10 mouse cellular contexts compared by ENCODE assay signal in the genomic region with DNA sequence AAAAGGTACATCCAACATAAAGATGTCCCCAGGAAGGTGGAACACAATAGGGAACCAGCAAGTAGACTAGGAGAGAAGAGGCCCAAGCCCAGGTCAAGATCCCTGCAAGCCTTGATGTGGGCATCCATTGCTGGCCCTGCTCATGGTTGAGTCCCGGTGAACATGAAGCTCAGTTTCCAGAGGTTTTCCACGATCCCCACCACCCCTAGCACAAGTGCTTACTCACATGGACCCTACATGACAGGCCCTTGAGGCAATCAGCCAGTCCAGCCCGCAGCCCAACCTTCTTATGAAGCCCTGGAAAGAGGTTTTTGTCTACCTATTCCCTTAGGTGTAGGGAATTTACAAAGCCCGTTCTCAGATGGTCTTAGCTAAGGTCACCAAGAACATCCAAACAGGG. TPM values are rescaled to one million over a fixed set of nuclear protein-coding genes. Genes with fewer than 3 reads are reported as not detected.
A peak's percentile ranks its signal among the peaks of the same experiment; 100 is the strongest.
DNase-seq lines count a peak whose midpoint lies in the region; ATAC-seq and TF ChIP-seq lines count a peak whose summit lies in the region.
"Had no signal": no experiment of that assay in that cellular context is flagged by ENCODE, and none has a peak within 500 bp of the region (broad histone marks: within the 10 kb centered on the region; RNA-seq: fewer than 3 reads in every experiment).

No protein-coding gene starts in this region.

- no peak for ATAC-seq in intestine, embryonic 14.5 days (replicated peaks; ENCODE audit: low FRiP score, low TSS enrichment, low read depth)
- no peak for ATAC-seq in intestine, postnatal 0 days
- ATAC-seq in forebrain, embryonic 11.5 days (replicated peaks; ENCODE audit: low FRiP score), result no peak
- ATAC-seq in hindbrain, embryonic 15.5 days (ENCODE audit: low FRiP score, low read depth), result no peak
- no peak for ATAC-seq in neural tube, embryonic 12.5 days (ENCODE audit: low FRiP score, low read depth)

- H3K27ac ChIP-seq in intestine, embryonic 14.5 days (ENCODE audit: low read depth), result no peak overlapping the region
- H3K27ac ChIP-seq in intestine, postnatal 0 days (ENCODE audit: low read depth, low read length), result no peak overlapping the region
- no peak overlapping the region for H3K27ac ChIP-seq in forebrain, embryonic 11.5 days (ENCODE audit: low read depth, low read length)
- peak overlapping the region; percentile 86 for H3K27ac ChIP-seq in hindbrain, embryonic 15.5 days (replicated peaks)
- H3K27ac ChIP-seq in neural tube, embryonic 12.5 days, result peak overlapping the region; percentile 67; the same call in 1 of the 2 replicates
- H3K27ac ChIP-seq: kidney, embryonic 15.5 days; lung, embryonic 15.5 days had no signal

- TF ChIP-seq CTCF in intestine, postnatal 0 days (IDR thresholded peaks at IDR 0.05; ENCODE audit: low read depth), result no peak

- H3K27me3 ChIP-seq in intestine, embryonic 14.5 days (replicated peaks; ENCODE audit: control insufficient read depth, insufficient read depth, low read length), result peaks cover 46% of the 10 kb centered on the region
- H3K27me3 ChIP-seq in intestine, postnatal 0 days (replicated peaks; ENCODE audit: control insufficient read depth, insufficient read depth, low read length), result peaks cover 21% of the 10 kb centered on the region
- peaks cover 16% of the 10 kb centered on the region for H3K27me3 ChIP-seq in forebrain, embryonic 11.5 days (ENCODE audit: control insufficient read depth, insufficient read depth, low read length)
- H3K27me3 ChIP-seq in hindbrain, embryonic 15.5 days, result no peaks in the 10 kb centered on the region
- H3K27me3 ChIP-seq in neural tube, embryonic 12.5 days (replicated peaks), result peaks cover 33% of the 10 kb centered on the region

- H3K4me2 ChIP-seq in intestine, embryonic 14.5 days (ENCODE audit: low read length), result no peak overlapping the region
- no peak overlapping the region for H3K4me2 ChIP-seq in intestine, postnatal 0 days (replicated peaks; ENCODE audit: low read depth)
- peak overlapping the region; percentile 61; the same call in 1 of the 2 replicates for H3K4me2 ChIP-seq in forebrain, embryonic 11.5 days (ENCODE audit: low read depth, low read length, severe bottlenecking)
- H3K4me2 ChIP-seq in hindbrain, embryonic 15.5 days, result peak overlapping the region; percentile 78
- H3K4me2 ChIP-seq in neural tube, embryonic 12.5 days (replicated peaks), result peak overlapping the region; percentile 62
- H3K4me2 ChIP-seq: lung, embryonic 15.5 days had no signal

- 78% methylated on average over 4 of the region's 4 CpGs for WGBS in intestine, embryonic 14.5 days
- 76% methylated on average over 4 of the region's 4 CpGs for WGBS in intestine, postnatal 0 days
- WGBS in forebrain, embryonic 11.5 days, result 77% methylated on average over 4 of the region's 4 CpGs
- 78% methylated on average over 4 of the region's 4 CpGs for WGBS in hindbrain, embryonic 15.5 days
- 79% methylated on average over 4 of the region's 4 CpGs for WGBS in neural tube, embryonic 12.5 days

- no peaks in the 10 kb centered on the region for H3K36me3 ChIP-seq in intestine, embryonic 14.5 days (ENCODE audit: control insufficient read depth, insufficient read depth, low read length)
- no peaks in the 10 kb centered on the region for H3K36me3 ChIP-seq in intestine, postnatal 0 days (ENCODE audit: control insufficient read depth, insufficient read depth)
- no peaks in the 10 kb centered on the region for H3K36me3 ChIP-seq in forebrain, embryonic 11.5 days (ENCODE audit: control insufficient read depth, insufficient read depth, low read length)
- H3K36me3 ChIP-seq in hindbrain, embryonic 15.5 days, result peaks cover 12% of the 10 kb centered on the region
- H3K36me3 ChIP-seq in neural tube, embryonic 12.5 days, result no peaks in the 10 kb centered on the region
- H3K36me3 ChIP-seq: kidney, embryonic 15.5 days; lung, embryonic 15.5 days had no signal

- H3K9me3 ChIP-seq in intestine, embryonic 14.5 days (ENCODE audit: control insufficient read depth, low read length), result no peaks in the 10 kb centered on the region
- H3K9me3 ChIP-seq in intestine, postnatal 0 days (ENCODE audit: control insufficient read depth), result no peaks in the 10 kb centered on the region
- no peaks in the 10 kb centered on the region for H3K9me3 ChIP-seq in forebrain, embryonic 11.5 days (ENCODE audit: control insufficient read depth, low read length)
- H3K9me3 ChIP-seq in hindbrain, embryonic 15.5 days, result no peaks in the 10 kb centered on the region
- H3K9me3 ChIP-seq in neural tube, embryonic 12.5 days, result no peaks in the 10 kb centered on the region
- H3K9me3 ChIP-seq: kidney, embryonic 15.5 days; lung, embryonic 15.5 days had no signal

- no peak for DNase-seq in intestine, embryonic 14.5 days (ENCODE audit: low spot score)
- no peak for DNase-seq in forebrain, embryonic 11.5 days (ENCODE audit: low spot score)
- no peak for DNase-seq in lung, postnatal 25 days (ENCODE audit: low spot score)
- DNase-seq in cerebellum, adult 18-20 months, result no peak
- DNase-seq in cerebellum, adult 11-12 months, result no peak

- H3K4me3 ChIP-seq in intestine, embryonic 14.5 days (ENCODE audit: low read depth, low read length), result peak overlapping the region; percentile 6; the same call in 1 of the 2 replicates
- no peak overlapping the region for H3K4me3 ChIP-seq in intestine, postnatal 0 days (ENCODE audit: low read depth, low read length)
- peak overlapping the region; percentile 32; the same call in 1 of the 2 replicates for H3K4me3 ChIP-seq in forebrain, embryonic 11.5 days (ENCODE audit: low read depth, low read length)
- peak overlapping the region; percentile 54 for H3K4me3 ChIP-seq in hindbrain, embryonic 15.5 days
- H3K4me3 ChIP-seq in neural tube, embryonic 12.5 days, result peak overlapping the region; percentile 42; the same call in 1 of the 2 replicates
- H3K4me3 ChIP-seq: lung, embryonic 15.5 days had no signal

- H3K9ac ChIP-seq in intestine, embryonic 14.5 days (ENCODE audit: low read length), result no peak overlapping the region
- no peak overlapping the region for H3K9ac ChIP-seq in intestine, postnatal 0 days (ENCODE audit: low read depth, low read length)
- peak overlapping the region; percentile 55; the same call in 1 of the 2 replicates for H3K9ac ChIP-seq in forebrain, embryonic 11.5 days (ENCODE audit: low read length)
- peak overlapping the region; percentile 80 for H3K9ac ChIP-seq in hindbrain, embryonic 15.5 days
- H3K9ac ChIP-seq in neural tube, embryonic 12.5 days, result peak overlapping the region; percentile 64; the same call in 1 of the 2 replicates
- H3K9ac ChIP-seq: kidney, embryonic 15.5 days; lung, embryonic 15.5 days had no signal

- H3K4me1 ChIP-seq in intestine, embryonic 14.5 days (replicated peaks; ENCODE audit: control insufficient read depth, insufficient read depth, low read length), result no peaks in the 10 kb centered on the region
- H3K4me1 ChIP-seq in intestine, postnatal 0 days (replicated peaks; ENCODE audit: control insufficient read depth, insufficient read depth, low read length), result no peaks in the 10 kb centered on the region
- peaks cover 10% of the 10 kb centered on the region; the same call in 1 of the 2 replicates for H3K4me1 ChIP-seq in forebrain, embryonic 11.5 days (replicated peaks; ENCODE audit: control insufficient read depth, insufficient read depth, low read length)
- peaks cover 54% of the 10 kb centered on the region for H3K4me1 ChIP-seq in hindbrain, embryonic 15.5 days (replicated peaks)
- H3K4me1 ChIP-seq in neural tube, embryonic 12.5 days, result peaks cover 26% of the 10 kb centered on the region
- H3K4me1 ChIP-seq: lung, embryonic 15.5 days had no signal

RNA-seq across cellular contexts. Expression of gene Eef1a2, which starts 0.4 kb away (rescaled TPM):
- 0.32 and 0.36 TPM in 2 replicates for polyA plus RNA-seq in intestine, embryonic 14.5 days (2014; fragmentation: Nextera tagmentation; extraction: Ambion mirVana)
- polyA plus RNA-seq in intestine, postnatal 0 days (2015; fragmentation: Nextera tagmentation; extraction: Ambion mirVana), result 0.38 and 0.58 TPM in 2 replicates
- polyA plus RNA-seq in forebrain, embryonic 11.5 days (2014; fragmentation: Nextera tagmentation; extraction: Ambion mirVana), result 0.47 and 0.55 TPM in 2 replicates
- polyA plus RNA-seq in hindbrain, embryonic 15.5 days (2015; fragmentation: Nextera tagmentation; extraction: Ambion mirVana), result 13.5 and 14.5 TPM in 2 replicates
- polyA plus RNA-seq in neural tube, embryonic 12.5 days (2016; fragmentation: Nextera tagmentation; extraction: Ambion mirVana), result 2.8 and 3.4 TPM in 2 replicates

RNA-seq across cellular contexts. Expression of gene Kcnq2, which starts 22.1 kb away (rescaled TPM):
- 2.0 and 2.4 TPM in 2 replicates for polyA plus RNA-seq in intestine, embryonic 14.5 days (2014; fragmentation: Nextera tagmentation; extraction: Ambion mirVana)
- polyA plus RNA-seq in intestine, postnatal 0 days (2015; fragmentation: Nextera tagmentation; extraction: Ambion mirVana), result 0.51 and 0.72 TPM in 2 replicates
- polyA plus RNA-seq in forebrain, embryonic 11.5 days (2014; fragmentation: Nextera tagmentation; extraction: Ambion mirVana), result 13.6 and 13.9 TPM in 2 replicates
- polyA plus RNA-seq in hindbrain, embryonic 15.5 days (2015; fragmentation: Nextera tagmentation; extraction: Ambion mirVana), result 45.8 and 50.4 TPM in 2 replicates
- 39.0 and 41.6 TPM in 2 replicates for polyA plus RNA-seq in neural tube, embryonic 12.5 days (2016; fragmentation: Nextera tagmentation; extraction: Ambion mirVana)

RNA-seq across cellular contexts. Expression of gene Ppdpf, which starts 29.9 kb away (rescaled TPM):
- polyA plus RNA-seq in intestine, embryonic 14.5 days (2014; fragmentation: Nextera tagmentation; extraction: Ambion mirVana), result 350 and 369 TPM in 2 replicates
- polyA plus RNA-seq in intestine, postnatal 0 days (2015; fragmentation: Nextera tagmentation; extraction: Ambion mirVana), result 197 TPM in 2 replicates
- polyA plus RNA-seq in forebrain, embryonic 11.5 days (2014; fragmentation: Nextera tagmentation; extraction: Ambion mirVana), result 443 and 478 TPM in 2 replicates
- 398 and 410 TPM in 2 replicates for polyA plus RNA-seq in hindbrain, embryonic 15.5 days (2015; fragmentation: Nextera tagmentation; extraction: Ambion mirVana)
- polyA plus RNA-seq in neural tube, embryonic 12.5 days (2016; fragmentation: Nextera tagmentation; extraction: Ambion mirVana), result 424 and 444 TPM in 2 replicates

RNA-seq across cellular contexts. Expression of gene Ptk6, which starts 45.4 kb away (rescaled TPM):
- not detected in 2 replicates for polyA plus RNA-seq in intestine, embryonic 14.5 days (2014; fragmentation: Nextera tagmentation; extraction: Ambion mirVana)
- polyA plus RNA-seq in intestine, postnatal 0 days (2015; fragmentation: Nextera tagmentation; extraction: Ambion mirVana), result 1.9 and 2.4 TPM in 2 replicates
- not detected in 2 replicates for polyA plus RNA-seq in forebrain, embryonic 11.5 days (2014; fragmentation: Nextera tagmentation; extraction: Ambion mirVana)
- polyA plus RNA-seq in hindbrain, embryonic 15.5 days (2015; fragmentation: Nextera tagmentation; extraction: Ambion mirVana), result not detected in 2 replicates
- polyA plus RNA-seq in neural tube, embryonic 12.5 days (2016; fragmentation: Nextera tagmentation; extraction: Ambion mirVana), result not detected in 2 replicates
- polyA plus RNA-seq: kidney, embryonic 15.5 days had no signal

RNA-seq across cellular contexts. Expression of gene Srms, which starts 55.8 kb away (rescaled TPM):
- 0.09 TPM in 1 of 2 replicates, not detected in the other for polyA plus RNA-seq in intestine, embryonic 14.5 days (2014; fragmentation: Nextera tagmentation; extraction: Ambion mirVana)
- 0.17 and 0.20 TPM in 2 replicates for polyA plus RNA-seq in intestine, postnatal 0 days (2015; fragmentation: Nextera tagmentation; extraction: Ambion mirVana)
- polyA plus RNA-seq in forebrain, embryonic 11.5 days (2014; fragmentation: Nextera tagmentation; extraction: Ambion mirVana), result 0.12 TPM in 1 of 2 replicates, not detected in the other
- polyA plus RNA-seq in hindbrain, embryonic 15.5 days (2015; fragmentation: Nextera tagmentation; extraction: Ambion mirVana), result 0.18 and 0.20 TPM in 2 replicates
- polyA plus RNA-seq in neural tube, embryonic 12.5 days (2016; fragmentation: Nextera tagmentation; extraction: Ambion mirVana), result 0.11 and 0.18 TPM in 2 replicates

Comparison
In these comparisons a context has a peak if more than half of its experiments do, and no peak if none do; other contexts are left out.
1. H3K27ac ChIP-seq: peak in hindbrain, embryonic 15.5 days (single experiment) and neural tube, embryonic 12.5 days (single experiment); none in intestine, embryonic 14.5 days (single experiment), intestine, postnatal 0 days (single experiment) and forebrain, embryonic 11.5 days (single experiment).
2. H3K4me2 ChIP-seq: peak in forebrain, embryonic 11.5 days (single experiment), hindbrain, embryonic 15.5 days (single experiment) and neural tube, embryonic 12.5 days (single experiment); none in intestine, embryonic 14.5 days (single experiment) and intestine, postnatal 0 days (single experiment).
3. H3K9ac ChIP-seq: peak in forebrain, embryonic 11.5 days (single experiment), hindbrain, embryonic 15.5 days (single experiment) and neural tube, embryonic 12.5 days (single experiment); none in intestine, embryonic 14.5 days (single experiment) and intestine, postnatal 0 days (single experiment).